Comparison of ENCODE assay signal across 11 mouse cellular contexts in the genomic region with DNA sequence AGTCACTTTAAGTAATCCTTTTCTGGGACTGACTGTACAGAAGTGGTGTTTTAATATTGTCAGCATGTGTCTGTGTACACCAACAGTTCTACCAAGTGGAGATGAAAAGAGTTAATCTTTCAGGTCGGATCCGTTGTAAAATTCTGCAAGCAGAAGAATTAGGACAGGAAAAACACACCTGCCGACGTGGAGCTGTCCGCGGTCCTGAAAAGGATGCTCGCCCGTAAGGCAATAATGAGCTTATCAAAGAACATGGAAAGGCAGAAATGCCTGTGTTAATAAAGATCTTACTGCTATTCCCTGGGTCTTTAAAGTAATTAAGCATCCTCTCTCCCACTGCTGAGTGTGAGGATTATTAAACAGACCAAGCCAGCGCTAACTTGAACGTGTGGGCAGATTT. TPM values are rescaled to one million over a fixed set of nuclear protein-coding genes. Genes with fewer than 3 reads are reported as not detected.
DNase-seq lines count a peak whose midpoint lies in the region; ATAC-seq lines count a peak whose summit lies in the region.
"Had no signal": no experiment of that assay in that cellular context is flagged by ENCODE, and none has a peak within 500 bp of the region (broad histone marks: within the 10 kb centered on the region; RNA-seq: fewer than 3 reads in every experiment).

No protein-coding gene starts in this region.

- H3K4me1 ChIP-seq in liver, embryonic 11.5 days (replicated peaks; ENCODE audit: control insufficient read depth, insufficient read depth, low read length) = no peaks in the 10 kb centered on the region
- H3K4me1 ChIP-seq: stomach, embryonic 15.5 days had no signal

- H3K4me2 ChIP-seq in liver, embryonic 11.5 days = no peak overlapping the region
- H3K4me2 ChIP-seq: stomach, embryonic 15.5 days had no signal

- H3K9ac ChIP-seq in liver, embryonic 11.5 days (ENCODE audit: low read depth, low read length) = no peak overlapping the region
- H3K9ac ChIP-seq: stomach, embryonic 15.5 days had no signal

- WGBS in liver, embryonic 11.5 days = 44% methylated on average over 10 of the region's 10 CpGs

- ATAC-seq in liver, embryonic 11.5 days (replicated peaks; ENCODE audit: low FRiP score) = no peak
- ATAC-seq: forebrain, embryonic 14.5 days had no signal

- no peak overlapping the region for H3K4me3 ChIP-seq in liver, embryonic 11.5 days (ENCODE audit: low read depth, low read length)
- H3K4me3 ChIP-seq: stomach, embryonic 15.5 days had no signal

- peak; percentile 48 for DNase-seq in liver
- DNase-seq in liver, embryonic 11.5 days (ENCODE audit: low spot score) = no peak
- peak; percentile 43 for DNase-seq in NIH3T3 (ENCODE audit: low read depth)
- peak; percentile 50 for DNase-seq in embryo, embryonic 10.5 days (ENCODE audit: low spot score)
- peak; percentile 22 for DNase-seq in lung, postnatal 36 days
- DNase-seq in spleen, postnatal 4 days (ENCODE audit: low spot score in 2 of 2) = no peak
- no peak for DNase-seq in cerebellum, postnatal 14 days
- DNase-seq in right cerebral cortex, postnatal 25 days = no peak
- DNase-seq: layer of hippocampus, postnatal 36 days had no signal

- H3K27ac ChIP-seq in liver, embryonic 11.5 days (ENCODE audit: low read depth, low read length) = no peak overlapping the region
- H3K27ac ChIP-seq: stomach, embryonic 15.5 days had no signal

- H3K36me3 ChIP-seq in liver, embryonic 11.5 days (ENCODE audit: control insufficient read depth, insufficient read depth, low read length) = no peaks in the 10 kb centered on the region
- H3K36me3 ChIP-seq: stomach, embryonic 15.5 days had no signal

- H3K27me3 ChIP-seq in liver, embryonic 11.5 days (replicated peaks; ENCODE audit: control insufficient read depth, insufficient read depth, low read length) = no peaks in the 10 kb centered on the region
- H3K27me3 ChIP-seq: stomach, embryonic 15.5 days had no signal

- H3K9me3 ChIP-seq in liver, embryonic 11.5 days (ENCODE audit: control insufficient read depth, low read length) = peaks cover 8% of the 10 kb centered on the region
- H3K9me3 ChIP-seq: stomach, embryonic 15.5 days had no signal

RNA-seq across cellular contexts. Expression of a gene that starts 24.4 kb away (rescaled TPM):
- 0.18 and 0.40 TPM in 2 replicates for polyA plus RNA-seq in liver, embryonic 11.5 days (2014; fragmentation: Nextera tagmentation; extraction: Ambion mirVana)

Comparison
In these comparisons a context has a peak if more than half of its experiments do, and no peak if none do; other contexts are left out.
1. DNase-seq: peak in liver (single experiment), NIH3T3 (single experiment), embryo, embryonic 10.5 days (single experiment) and lung, postnatal 36 days (single experiment); none in liver, embryonic 11.5 days (single experiment), spleen, postnatal 4 days (0 of 2), cerebellum, postnatal 14 days (0 of 2) and right cerebral cortex, postnatal 25 days (single experiment).